In the genomic region with DNA sequence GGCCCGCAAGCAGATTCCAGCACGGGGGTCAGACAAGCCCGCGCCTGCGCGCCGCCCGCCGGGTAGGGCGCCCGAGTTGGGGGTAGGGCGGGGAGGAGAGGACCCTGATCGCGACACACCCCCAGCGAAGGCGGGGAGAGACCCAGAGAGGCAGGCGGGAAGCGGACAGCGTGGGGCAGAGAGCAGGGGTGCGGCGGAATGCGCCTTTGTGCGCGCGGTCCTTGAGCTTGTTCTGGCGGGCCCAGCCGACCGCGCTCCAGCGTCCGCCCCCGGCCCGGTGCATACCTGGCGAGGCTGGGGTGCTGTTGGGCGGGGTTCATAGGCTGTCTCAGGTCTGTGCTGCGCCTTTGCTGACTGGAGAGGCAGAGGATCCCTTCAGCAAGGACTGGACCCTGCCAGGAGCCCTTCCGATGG, we compare ENCODE assay signal across 7 mouse cellular contexts. TPM values are rescaled to one million over a fixed set of nuclear protein-coding genes. Genes with fewer than 3 reads are reported as not detected.
DNase-seq lines count a peak whose midpoint lies in the region; ATAC-seq and TF ChIP-seq lines count a peak whose summit lies in the region.

No protein-coding gene starts in this region.

- peak; percentile 37; the same call in 1 of the 2 replicates for ATAC-seq in heart, embryonic 15.5 days (replicated peaks; ENCODE audit: insufficient number of reproducible peaks, insufficient read depth, low FRiP score, low read depth)
- ATAC-seq in liver, embryonic 13.5 days (ENCODE audit: low read depth) = no peak
- peak; percentile 42 for ATAC-seq in stomach, postnatal 0 days (ENCODE audit: low FRiP score, low TSS enrichment)

- under 1% methylated on average over 35 of the region's 37 CpGs for WGBS in heart, embryonic 15.5 days
- 1% methylated on average over 37 of the region's 37 CpGs for WGBS in liver, embryonic 13.5 days (ENCODE audit: insufficient replicate concordance)
- 1% methylated on average over 37 of the region's 37 CpGs for WGBS in stomach, postnatal 0 days

- peak overlapping the region; percentile 43 for H3K9ac ChIP-seq in heart, embryonic 15.5 days
- no peak overlapping the region for H3K9ac ChIP-seq in liver, embryonic 13.5 days
- peak overlapping the region; percentile 35 for H3K9ac ChIP-seq in stomach, postnatal 0 days (ENCODE audit: low read length)

- H3K4me1 ChIP-seq in heart, embryonic 15.5 days (replicated peaks) = peaks cover 35% of the 10 kb centered on the region
- H3K4me1 ChIP-seq in liver, embryonic 13.5 days (replicated peaks) = peaks cover 24% of the 10 kb centered on the region
- H3K4me1 ChIP-seq in stomach, postnatal 0 days (replicated peaks; ENCODE audit: control insufficient read depth, insufficient read depth) = peaks cover 6% of the 10 kb centered on the region

- no peak for TF ChIP-seq EP300 in stomach, postnatal 0 days (optimal IDR thresholded peaks at IDR 0.05)

- no peak for TF ChIP-seq CTCF in stomach, postnatal 0 days (IDR thresholded peaks at IDR 0.05; ENCODE audit: low read depth)

- intact Hi-C loops in left cerebral cortex, postnatal 14 days (cut with DNase I) = no loop called here

- peaks cover 82% of the 10 kb centered on the region for H3K27me3 ChIP-seq in heart, embryonic 15.5 days
- H3K27me3 ChIP-seq in liver, embryonic 13.5 days = peaks cover 78% of the 10 kb centered on the region
- H3K27me3 ChIP-seq in stomach, postnatal 0 days (ENCODE audit: control insufficient read depth, insufficient read depth, low read length) = 0 out of 2 replicates have a peak, but pooled peaks cover 2% of the 10 kb centered on the region

- H3K9me3 ChIP-seq in heart, embryonic 15.5 days (replicated peaks) = no peaks in the 10 kb centered on the region
- H3K9me3 ChIP-seq in liver, embryonic 13.5 days (replicated peaks) = no peaks in the 10 kb centered on the region
- no peaks in the 10 kb centered on the region for H3K9me3 ChIP-seq in stomach, postnatal 0 days (ENCODE audit: control insufficient read depth, low read length)

- H3K36me3 ChIP-seq in heart, embryonic 15.5 days = no peaks in the 10 kb centered on the region
- H3K36me3 ChIP-seq in liver, embryonic 13.5 days = no peaks in the 10 kb centered on the region
- no peaks in the 10 kb centered on the region for H3K36me3 ChIP-seq in stomach, postnatal 0 days (ENCODE audit: control insufficient read depth, insufficient read depth, low read length)

- no peak overlapping the region for H3K27ac ChIP-seq in heart, embryonic 15.5 days
- H3K27ac ChIP-seq in liver, embryonic 13.5 days = no peak overlapping the region
- peak overlapping the region; percentile 63 for H3K27ac ChIP-seq in stomach, postnatal 0 days (replicated peaks)

- peak overlapping the region; percentile 45 for H3K4me3 ChIP-seq in heart, embryonic 15.5 days
- H3K4me3 ChIP-seq in liver, embryonic 13.5 days (replicated peaks) = peak overlapping the region; percentile 35
- peak overlapping the region; percentile 35 for H3K4me3 ChIP-seq in stomach, postnatal 0 days (ENCODE audit: low read depth, low read length)

- peak overlapping the region; percentile 83 for H3K4me2 ChIP-seq in heart, embryonic 15.5 days
- peak overlapping the region; percentile 50 for H3K4me2 ChIP-seq in liver, embryonic 13.5 days
- H3K4me2 ChIP-seq in stomach, postnatal 0 days (replicated peaks; ENCODE audit: low read depth) = peak overlapping the region; percentile 64

- DNase-seq in urinary bladder, adult 18-20 months (ENCODE audit: low spot score in 2 of 2) = peak; percentile 71 to 80
- no peak for DNase-seq in urinary bladder, postnatal 25 days (ENCODE audit: low spot score)
- no peak for DNase-seq in liver, embryonic 13.5 days
- peak; percentile 58 for DNase-seq in stomach, postnatal 0 days (ENCODE audit: low spot score)
- DNase-seq in B cell, adult 2 months = no peak
- no peak for DNase-seq in left cerebral cortex, postnatal 14 days (ENCODE audit: low spot score in 2 of 2)

RNA-seq across cellular contexts. Expression of a gene that starts 9.6 kb away (rescaled TPM):
- polyA plus RNA-seq in heart, embryonic 15.5 days (2015; fragmentation: Nextera tagmentation; extraction: Ambion mirVana) = 0.19 and 2.2 TPM in 2 replicates
- 0.23 and 0.30 TPM in 2 replicates for polyA plus RNA-seq in liver, embryonic 13.5 days (2015; fragmentation: Nextera tagmentation; extraction: Ambion mirVana)
- 0.10 and 0.11 TPM in 2 replicates for polyA plus RNA-seq in stomach, postnatal 0 days (2015; fragmentation: Nextera tagmentation; extraction: Ambion mirVana)
- not detected for total RNA-seq in left cerebral cortex, postnatal 14 days (2021)

RNA-seq across cellular contexts. Expression of a gene that starts 48.4 kb away (rescaled TPM):
- 34.6 and 53.3 TPM in 2 replicates for polyA plus RNA-seq in heart, embryonic 15.5 days (2015; fragmentation: Nextera tagmentation; extraction: Ambion mirVana)
- 69.5 and 76.9 TPM in 2 replicates for polyA plus RNA-seq in liver, embryonic 13.5 days (2015; fragmentation: Nextera tagmentation; extraction: Ambion mirVana)
- polyA plus RNA-seq in stomach, postnatal 0 days (2015; fragmentation: Nextera tagmentation; extraction: Ambion mirVana) = 37.5 and 41.6 TPM in 2 replicates
- total RNA-seq in left cerebral cortex, postnatal 14 days (2021) = 1 to 10 TPM; 9.7 to 9.8 TPM

RNA-seq across cellular contexts. Expression of a gene that starts 52.0 kb away (rescaled TPM):
- 3.7 and 6.6 TPM in 2 replicates for polyA plus RNA-seq in heart, embryonic 15.5 days (2015; fragmentation: Nextera tagmentation; extraction: Ambion mirVana)
- polyA plus RNA-seq in liver, embryonic 13.5 days (2015; fragmentation: Nextera tagmentation; extraction: Ambion mirVana) = 0.13 and 0.20 TPM in 2 replicates
- 3.2 and 4.5 TPM in 2 replicates for polyA plus RNA-seq in stomach, postnatal 0 days (2015; fragmentation: Nextera tagmentation; extraction: Ambion mirVana)
- total RNA-seq in left cerebral cortex, postnatal 14 days (2021) = 10 to 100 TPM; 60.2 to 61.2 TPM

Comparison
In these comparisons a context has a peak if more than half of its experiments do, and no peak if none do; other contexts are left out.
1. DNase-seq: peak in urinary bladder, adult 18-20 months (2 of 2) and stomach, postnatal 0 days (single experiment); none in urinary bladder, postnatal 25 days (single experiment), liver, embryonic 13.5 days (single experiment), B cell, adult 2 months (0 of 2) and left cerebral cortex, postnatal 14 days (0 of 2).
2. Peak in every context shown above with its lines, with median percentiles within 50 percentile points of each other: H3K4me2 ChIP-seq and H3K4me3 ChIP-seq.